Mouse (Mus musculus) lung, postnatal 10 days (tissue): ENCODE results near the gene Secisbp2.
"Not testable (repeated sequence)": the region's sequence is repeated elsewhere in the genome, so short reads cannot be mapped to it uniquely, and the experiment has no call there.

Source experiments
- DNase-seq: peaks from one replicate; pipeline ENCODE4 v3.0.0; 2021

Gene Secisbp2

GRCm38 (mm10) chr13:51643924-51644828, 7.3 kb upstream of the Secisbp2 start:
- DNase-seq = no peak

GRCm38 (mm10) chr13:51644829-51645789, 6.4 kb upstream of the Secisbp2 start, which contains the start of gene Cks2:
TSS of gene Cks2 (plus strand) at chr13:51645232.
- DNase-seq = peak; percentile 99

- DNase-seq = no peak
These were observed 5.6 kb upstream of the Secisbp2 start for GRCm38 (mm10) chr13:51645872-51646271.

GRCm38 (mm10) chr13:51646362-51647027, 5.0 kb upstream of the Secisbp2 start:
- no peak for DNase-seq

GRCm38 (mm10) chr13:51647770-51648169, 3.7 kb upstream of the Secisbp2 start:
- no peak for DNase-seq

GRCm38 (mm10) chr13:51648237-51648636, 3.3 kb upstream of the Secisbp2 start:
- DNase-seq = no peak

GRCm38 (mm10) chr13:51649740-51650139, 1.8 kb upstream of the Secisbp2 start:
- DNase-seq = no peak

GRCm38 (mm10) chr13:51653159-51653558, 1.7 kb downstream of the Secisbp2 start:
- no peak for DNase-seq

- no peak for DNase-seq
These were observed 2.5 kb downstream of the Secisbp2 start for GRCm38 (mm10) chr13:51653961-51654360.

GRCm38 (mm10) chr13:51656516-51657235, 5.2 kb downstream of the Secisbp2 start:
- DNase-seq = no peak

GRCm38 (mm10) chr13:51658094-51658493, 6.6 kb downstream of the Secisbp2 start:
- DNase-seq = no peak

- no peak for DNase-seq
These were observed 8.1 kb downstream of the Secisbp2 start for GRCm38 (mm10) chr13:51659573-51659972.

GRCm38 (mm10) chr13:51663561-51663960, 12.1 kb downstream of the Secisbp2 start:
- no peak for DNase-seq

GRCm38 (mm10) chr13:51668195-51668594, 16.7 kb downstream of the Secisbp2 start:
- DNase-seq = not testable (repeated sequence)

GRCm38 (mm10) chr13:51676641-51677040, 25.1 kb downstream of the Secisbp2 start:
- peak; percentile 8 for DNase-seq

GRCm38 (mm10) chr13:51677041-51677440, 25.5 kb downstream of the Secisbp2 start:
- no peak for DNase-seq

GRCm38 (mm10) chr13:51677630-51678185, 26.2 kb downstream of the Secisbp2 start:
- no peak for DNase-seq

GRCm38 (mm10) chr13:51678687-51679086, 27.2 kb downstream of the Secisbp2 start:
- no peak for DNase-seq

- DNase-seq = no peak
These were observed 27.8 kb downstream of the Secisbp2 start for GRCm38 (mm10) chr13:51679332-51679731.

- no peak for DNase-seq
These were observed 29.6 kb downstream of the Secisbp2 start for GRCm38 (mm10) chr13:51681076-51681475.

- no peak for DNase-seq
These were observed 30.1 kb downstream of the Secisbp2 start for GRCm38 (mm10) chr13:51681634-51682033.
